Mouse (Mus musculus) testis, postnatal 14 days (tissue): ENCODE measurements around the gene Brca1.
"Not testable (repeated sequence)": the region's sequence is repeated elsewhere in the genome, so short reads cannot be mapped to it uniquely, and the experiment has no call there.

Source experiments
- DNase-seq: peaks from one replicate; pipeline ENCODE4 v3.0.0; 2021; ENCODE audit warnings: low spot score

Gene Brca1

GRCm38 (mm10) chr11:101469155-101469554, 82.6 kb downstream of the Brca1 start:
- no peak for DNase-seq

DNA sequence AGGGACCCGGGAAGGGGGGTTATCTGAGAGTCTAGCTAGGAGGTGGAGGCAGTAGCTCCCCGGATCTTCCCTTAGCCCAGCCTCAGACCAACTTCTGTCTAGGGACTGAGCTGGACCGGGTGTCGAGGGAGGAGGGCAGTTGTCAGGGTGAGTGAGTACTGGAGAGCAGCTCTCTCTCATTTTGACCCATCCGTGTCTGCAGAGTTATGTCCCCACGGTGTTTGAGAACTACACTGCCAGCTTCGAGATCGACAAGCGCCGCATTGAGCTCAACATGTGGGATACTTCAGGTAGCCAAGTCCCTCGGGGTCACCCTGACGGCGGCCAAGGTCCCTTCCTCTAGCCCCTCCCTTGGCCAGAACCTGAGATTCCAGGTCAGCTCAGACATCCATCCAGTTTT, 83.0 kb downstream of the Brca1 start:
- DNase-seq = no peak

DNA sequence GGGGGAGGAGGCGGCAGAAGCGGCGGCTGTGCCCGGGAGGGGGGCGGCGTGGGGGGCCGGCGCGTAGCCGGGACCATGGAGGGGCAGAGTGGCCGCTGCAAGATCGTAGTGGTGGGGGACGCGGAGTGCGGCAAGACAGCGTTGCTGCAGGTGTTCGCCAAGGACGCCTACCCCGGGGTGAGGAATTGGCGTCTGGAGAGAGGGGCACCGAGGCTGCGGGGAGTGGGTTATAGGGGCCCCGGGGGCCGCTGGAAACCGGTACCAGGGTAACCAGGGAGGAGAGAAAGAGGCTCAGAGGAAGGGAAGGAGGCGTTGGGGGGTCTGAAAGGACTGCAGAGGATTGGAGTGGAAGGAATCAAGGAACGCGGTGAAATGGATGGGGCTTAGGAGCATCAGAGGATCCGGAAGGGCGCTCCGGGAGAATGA, 83.5 kb downstream of the Brca1 start:
- DNase-seq = no peak

DNA sequence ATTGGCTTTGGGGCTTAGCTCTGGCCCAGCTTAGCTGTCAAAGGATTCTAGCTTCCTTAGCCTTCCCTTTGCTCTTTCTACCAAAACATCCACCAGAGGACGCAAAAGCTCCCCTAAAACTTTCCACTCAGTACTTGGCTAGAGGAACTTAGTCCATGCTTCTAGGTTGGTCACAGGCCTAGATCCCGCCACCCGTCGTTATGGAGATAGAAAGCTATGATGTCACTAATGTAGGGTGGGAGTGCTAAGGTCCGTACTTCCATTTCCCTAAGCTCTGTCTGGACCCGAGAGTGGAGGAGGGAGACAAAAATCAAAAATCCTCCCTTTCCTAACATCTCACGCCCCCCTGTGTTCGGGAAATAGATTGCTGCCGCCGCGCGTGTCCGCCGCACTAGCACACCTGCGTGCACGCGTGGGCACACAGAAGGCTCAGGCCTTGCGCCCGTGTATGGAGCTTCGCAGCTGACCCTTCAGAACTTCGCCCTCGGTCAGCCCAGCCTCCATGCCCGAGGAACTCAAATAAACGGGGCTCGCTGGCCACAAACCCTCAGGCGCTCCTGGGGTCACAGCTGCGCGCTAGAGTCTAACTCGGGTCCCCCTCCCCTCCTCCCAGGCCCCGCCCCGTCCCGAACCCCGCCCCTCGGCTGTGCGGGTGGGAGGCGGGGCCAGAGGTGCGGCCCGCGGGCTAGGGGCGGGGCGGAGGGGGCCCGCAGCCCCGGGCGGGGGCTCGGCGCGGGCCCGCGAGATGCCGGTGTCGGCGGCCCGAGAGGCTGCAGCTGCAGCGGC, 84.1 kb downstream of the Brca1 start:
- DNase-seq = peak; percentile 79

- not testable (repeated sequence) for DNase-seq
These were observed 85.2 kb downstream of the Brca1 start for GRCm38 (mm10) chr11:101466552-101466950.

- peak; percentile 80 for DNase-seq
These were observed 85.7 kb downstream of the Brca1 start, which contains the start of gene Vat1 for GRCm38 (mm10) chr11:101465869-101466551. Vat1 (minus strand) TSS chr11:101466230.

GRCm38 (mm10) chr11:101465101-101465868, 86.5 kb downstream of the Brca1 start:
- peak; percentile 75 for DNase-seq

GRCm38 (mm10) chr11:101464211-101465100, 87.3 kb downstream of the Brca1 start, which contains the start of gene Rnd2:
Rnd2 (plus strand) TSS chr11:101464999.
- no peak for DNase-seq

- DNase-seq = peak; percentile 3
These were observed 88.9 kb downstream of the Brca1 start for GRCm38 (mm10) chr11:101462583-101463440.

- peak; percentile 6 for DNase-seq
These were observed 89.6 kb downstream of the Brca1 start for GRCm38 (mm10) chr11:101462141-101462540.

- DNase-seq = no peak
These were observed 91.4 kb downstream of the Brca1 start for GRCm38 (mm10) chr11:101460321-101460720.

DNA sequence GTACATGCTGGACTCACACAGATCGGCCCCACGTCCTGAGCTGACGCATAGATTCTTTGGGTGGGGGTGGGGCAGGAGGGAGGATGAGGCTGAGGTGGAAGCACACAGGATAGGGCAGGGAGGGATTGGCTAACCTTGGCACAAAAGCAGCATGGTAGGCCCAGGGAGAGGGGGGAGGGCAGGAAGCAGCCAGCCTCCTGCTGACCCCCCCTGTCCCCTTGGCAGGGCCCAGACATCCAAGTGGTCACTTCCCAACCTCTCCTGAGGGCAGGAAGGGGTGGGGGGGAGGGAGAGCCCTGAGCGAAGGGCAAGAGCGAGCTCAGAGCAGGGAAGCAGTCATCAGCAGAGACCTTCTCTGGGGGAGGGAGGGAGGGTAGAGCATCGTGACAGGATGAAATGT, 92.0 kb downstream of the Brca1 start:
- DNase-seq = no peak

DNA sequence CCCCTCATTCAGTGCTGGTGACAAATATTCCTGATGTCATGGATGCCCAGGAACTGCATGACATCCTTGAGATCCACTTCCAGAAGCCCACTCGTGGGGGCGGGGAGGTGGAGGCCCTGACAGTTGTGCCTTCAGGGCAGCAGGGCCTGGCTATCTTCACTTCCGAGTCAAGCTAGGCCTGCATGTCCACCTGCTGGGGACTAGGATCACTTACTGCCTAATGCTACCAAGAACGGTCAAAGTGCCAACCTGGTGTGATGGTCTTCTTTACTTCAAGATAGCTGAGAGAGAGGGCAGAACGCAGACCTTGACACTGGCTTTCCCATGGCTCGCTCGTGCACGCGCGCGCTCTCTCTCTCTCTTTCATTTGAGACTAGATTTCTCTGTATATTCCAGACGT, 93.5 kb downstream of the Brca1 start:
- DNase-seq = no peak

- DNase-seq = no peak
These were observed 94.1 kb downstream of the Brca1 start for GRCm38 (mm10) chr11:101457631-101458030.

GRCm38 (mm10) chr11:101455627-101456026, 96.1 kb downstream of the Brca1 start:
- no peak for DNase-seq

GRCm38 (mm10) chr11:101454702-101455101, 97.1 kb downstream of the Brca1 start:
- no peak for DNase-seq

- no peak for DNase-seq
These were observed 99.5 kb downstream of the Brca1 start for GRCm38 (mm10) chr11:101452093-101452774.

DNA sequence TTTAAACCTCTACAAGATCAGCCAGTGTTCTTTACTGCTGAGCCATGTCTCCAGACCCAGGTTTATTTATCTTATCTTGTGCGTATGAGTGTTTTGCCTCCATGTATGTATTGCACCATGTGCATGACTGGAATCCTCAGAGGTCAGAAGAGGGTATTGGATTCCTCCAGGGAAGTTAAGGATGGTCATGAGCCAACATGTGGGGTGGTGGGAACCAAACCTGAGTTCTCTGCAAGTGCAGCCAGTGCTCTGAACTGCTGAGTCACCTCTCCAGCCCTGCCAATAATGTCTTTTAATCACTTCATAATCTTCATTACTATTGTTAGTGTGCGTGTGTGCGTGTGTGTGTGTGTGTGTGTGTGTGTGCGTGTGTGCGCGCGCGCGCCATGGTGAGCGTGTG, 100.2 kb downstream of the Brca1 start:
- DNase-seq = no peak

DNA sequence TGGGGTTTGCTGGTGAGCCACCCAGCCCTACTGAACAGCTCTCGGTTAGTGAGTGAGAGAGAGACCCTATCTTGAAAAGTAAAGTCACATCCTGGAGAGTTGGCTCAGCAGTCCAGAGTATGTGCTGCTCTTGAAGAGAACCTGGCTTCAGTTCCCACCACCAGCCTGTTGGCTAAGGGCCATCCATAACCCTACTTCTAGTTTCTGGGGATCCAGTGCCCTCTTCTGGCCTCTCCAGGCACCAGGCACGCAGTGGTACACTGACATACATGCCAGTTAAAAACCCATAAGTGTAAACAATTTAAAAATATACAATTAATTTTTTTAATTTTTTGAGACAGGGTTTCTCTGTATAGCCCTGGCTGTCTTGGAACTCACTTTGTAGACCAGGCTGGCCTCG, 101.4 kb downstream of the Brca1 start:
- no peak for DNase-seq

- DNase-seq = not testable (repeated sequence)
These were observed 102.2 kb downstream of the Brca1 start for GRCm38 (mm10) chr11:101449596-101449995.
